Mouse (Mus musculus) cerebellum, adult 2 months (tissue): ENCODE results near the gene Tnfrsf9.

Experiments
- CTCF ChIP-seq: fragments of 200-500 bp; IDR thresholded peaks from 2 replicates; pipeline ENCODE4 v1.5.1; 2011; ENCODE audit warnings: low read depth, mild to moderate bottlenecking, control low read depth, low read length, moderate library complexity, borderline replicate concordance; ENCODE audit not compliant: insufficient read depth
- POLR2A ChIP-seq: fragments of 200-500 bp; IDR thresholded peaks from 2 replicates; pipeline ENCODE4 v1.6.1; 2011; ENCODE audit warnings: low read length, control low read depth, borderline replicate concordance; ENCODE audit not compliant: insufficient read depth

DNA sequence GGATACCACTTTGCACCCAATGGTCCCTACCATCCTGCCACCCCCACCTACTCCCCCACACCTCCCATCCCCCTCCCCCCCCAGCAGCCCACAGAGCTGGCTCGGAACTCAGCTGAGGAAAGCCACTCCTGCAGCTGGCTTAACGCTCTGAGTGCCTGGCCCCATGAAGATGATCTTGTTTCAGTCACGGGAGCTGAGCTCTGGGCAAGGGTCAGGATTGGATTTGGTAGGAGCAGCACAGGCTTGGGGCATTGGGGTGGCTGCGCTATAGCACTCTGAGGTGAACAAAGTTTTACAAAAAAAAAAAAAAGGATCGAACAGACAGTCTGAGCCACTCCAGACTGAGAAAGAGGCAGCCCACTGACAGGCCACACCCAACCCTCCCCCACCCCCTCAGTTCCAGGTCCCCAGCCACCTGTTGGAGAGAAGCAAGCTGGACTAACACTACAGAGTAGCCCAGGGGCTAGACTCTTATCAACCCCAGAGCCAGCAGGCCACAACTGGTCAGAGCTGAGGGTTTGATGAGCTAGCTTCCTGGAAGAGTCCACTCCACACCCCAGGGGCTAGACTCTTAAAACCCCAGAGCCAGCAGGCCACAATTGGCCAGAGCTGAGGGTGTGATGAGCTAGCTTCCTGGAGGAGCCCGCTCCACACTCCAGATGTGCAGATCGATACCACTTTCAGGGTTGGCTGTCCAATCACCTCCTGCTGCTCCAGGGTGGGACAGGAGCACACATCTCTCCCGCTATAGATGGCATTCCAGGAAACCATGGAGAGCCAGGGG, 19.5 kb upstream of the Tnfrsf9 start:
- TF ChIP-seq POLR2A (no peak), CTCF (no peak)
